Mouse (Mus musculus) forebrain, embryonic 12.5 days (tissue): ENCODE data around the gene Pakap. TPM values are rescaled to one million over a fixed set of nuclear protein-coding genes. Genes with fewer than 3 reads are reported as not detected.

Experiments
- ATAC-seq: fragments of 200-750 bp; cut with Nextera tagmentation; 2 replicates; pipeline ENCODE4 v1.8.0; 2017; ENCODE audit warnings: moderate TSS enrichment; ENCODE audit not compliant: low FRiP score
- H3K27ac ChIP-seq: fragments of 300-500 bp; sonication (generic); 2 replicates; pipeline ENCODE4 v1.5.1; 2016; ENCODE audit warnings: mild to moderate bottlenecking
- H3K27me3 ChIP-seq: fragments of 300-500 bp; sonication (generic); 2 replicates; pipeline ENCODE4 v1.6.1; 2016; ENCODE audit warnings: mild to moderate bottlenecking
- H3K36me3 ChIP-seq: fragments of 300-500 bp; sonication (generic); replicated peaks from 2 replicates; pipeline ENCODE4 v1.6.1; 2016; ENCODE audit warnings: mild to moderate bottlenecking
- H3K4me1 ChIP-seq: fragments of 300-500 bp; sonication (generic); 2 replicates; pipeline ENCODE4 v1.6.1; 2016
- H3K4me2 ChIP-seq: fragments of 300-500 bp; sonication (generic); 2 replicates; pipeline ENCODE4 v1.6.1; 2016; ENCODE audit warnings: mild to moderate bottlenecking, moderate library complexity
- H3K4me3 ChIP-seq: fragments of 300-500 bp; sonication (generic); replicated peaks from 2 replicates; pipeline ENCODE4 v1.5.1; 2016; ENCODE audit warnings: mild to moderate bottlenecking
- H3K9ac ChIP-seq: fragments of 300-500 bp; sonication (generic); 2 replicates; pipeline ENCODE4 v1.6.1; 2016; ENCODE audit warnings: mild to moderate bottlenecking
- H3K9me3 ChIP-seq: fragments of 300-500 bp; sonication (generic); 2 replicates; pipeline ENCODE4 v1.6.1; 2016
- WGBS: fragments of 180-500 bp; shearing (Covaris S2); methylation state at CpG from one replicate; pipeline ENCODE4 v1.1.7; 2016; 5-methylcytosine and 5-hydroxymethylcytosine counted together
- polyA plus RNA-seq: library from polyadenylated mRNA; unstranded; fragments of >200 nt; fragmentation: Nextera tagmentation; extraction: Ambion mirVana; gene quantifications from 2 replicates; pipeline ENCODE4 v1.2.1, GENCODE M21; 2016

Gene Pakap
- polyA plus RNA-seq, 1 experiment from 2014 or later = 14.8 TPM

- Histone ChIP-seq H3K27ac (no peak overlapping the region), H3K9me3 (no peaks in the 10 kb centered on the region), H3K4me3 (no peak overlapping the region), H3K4me1 (peaks cover 17% of the 10 kb centered on the region), H3K9ac (no peak overlapping the region), H3K36me3 (no peaks in the 10 kb centered on the region), H3K4me2 (no peak overlapping the region), H3K27me3 (peaks cover 10% of the 10 kb centered on the region)
- ATAC-seq = no peak
- 63% methylated on average over 7 of the region's 7 CpGs for WGBS
Observed at GRCm38 (mm10) chr4:57832318-57832717, 264.3 kb downstream of the Pakap start.

GRCm38 (mm10) chr4:57833060-57833459 lies 265.1 kb downstream of the Pakap start:
- Histone ChIP-seq H3K27ac (no peak overlapping the region), H3K4me1 (peaks cover 17% of the 10 kb centered on the region), H3K4me2 (no peak overlapping the region), H3K9ac (no peak overlapping the region), H3K27me3 (peaks cover 10% of the 10 kb centered on the region), H3K9me3 (no peaks in the 10 kb centered on the region), H3K36me3 (no peaks in the 10 kb centered on the region), H3K4me3 (no peak overlapping the region)
- no peak for ATAC-seq
- WGBS = 81% methylated on average over 4 of the region's 4 CpGs

- H3K4me2 ChIP-seq = no peak overlapping the region
- H3K36me3 ChIP-seq = no peaks in the 10 kb centered on the region
- H3K27me3 ChIP-seq = peaks cover 10% of the 10 kb centered on the region
- no peak overlapping the region for H3K9ac ChIP-seq
- no peaks in the 10 kb centered on the region for H3K9me3 ChIP-seq
- no peak overlapping the region for H3K4me3 ChIP-seq
- WGBS = 79% methylated on average over 4 of the region's 4 CpGs
- no peak for ATAC-seq
- peaks cover 17% of the 10 kb centered on the region for H3K4me1 ChIP-seq
- no peak overlapping the region for H3K27ac ChIP-seq
Observed at GRCm38 (mm10) chr4:57834141-57834540, 266.2 kb downstream of the Pakap start.

GRCm38 (mm10) chr4:57837089-57837488 lies 269.1 kb downstream of the Pakap start:
- no peak overlapping the region for H3K27ac ChIP-seq
- H3K4me1 ChIP-seq = peaks cover 15% of the 10 kb centered on the region
- 81% methylated on average over 9 of the region's 9 CpGs for WGBS
- H3K9me3 ChIP-seq = no peaks in the 10 kb centered on the region
- ATAC-seq = no peak
- H3K4me2 ChIP-seq = no peak overlapping the region
- no peaks in the 10 kb centered on the region for H3K27me3 ChIP-seq
- no peaks in the 10 kb centered on the region for H3K36me3 ChIP-seq
- H3K4me3 ChIP-seq = no peak overlapping the region
- H3K9ac ChIP-seq = no peak overlapping the region

- Histone ChIP-seq H3K4me3 (no peak overlapping the region), H3K36me3 (no peaks in the 10 kb centered on the region), H3K9ac (no peak overlapping the region), H3K4me1 (peaks cover 8% of the 10 kb centered on the region; the same call in 1 of the 2 replicates), H3K4me2 (no peak overlapping the region), H3K27ac (no peak overlapping the region), H3K9me3 (no peaks in the 10 kb centered on the region), H3K27me3 (no peaks in the 10 kb centered on the region)
- WGBS = 85% methylated on average over 4 of the region's 4 CpGs
- no peak for ATAC-seq
Observed at GRCm38 (mm10) chr4:57839343-57839742, 271.4 kb downstream of the Pakap start.

GRCm38 (mm10) chr4:57841911-57842310 lies 273.9 kb downstream of the Pakap start:
- Histone ChIP-seq H3K27me3 (no peaks in the 10 kb centered on the region), H3K4me2 (no peak overlapping the region), H3K9ac (no peak overlapping the region), H3K36me3 (no peaks in the 10 kb centered on the region), H3K9me3 (no peaks in the 10 kb centered on the region), H3K27ac (no peak overlapping the region), H3K4me3 (no peak overlapping the region), H3K4me1 (peaks cover 31% of the 10 kb centered on the region)
- no peak for ATAC-seq
- 42% methylated on average over 1 of the region's 1 CpGs for WGBS

- ATAC-seq = no peak
- no peaks in the 10 kb centered on the region for H3K36me3 ChIP-seq
- 89% methylated on average over 11 of the region's 11 CpGs for WGBS
- no peaks in the 10 kb centered on the region for H3K9me3 ChIP-seq
- H3K9ac ChIP-seq = no peak overlapping the region
- peaks cover 35% of the 10 kb centered on the region for H3K4me1 ChIP-seq
- no peak overlapping the region for H3K4me2 ChIP-seq
- no peaks in the 10 kb centered on the region for H3K27me3 ChIP-seq
- no peak overlapping the region for H3K4me3 ChIP-seq
- H3K27ac ChIP-seq = no peak overlapping the region
Observed at GRCm38 (mm10) chr4:57842472-57843305, 274.7 kb downstream of the Pakap start.

GRCm38 (mm10) chr4:57845031-57845431 lies 277.1 kb downstream of the Pakap start:
- WGBS = under 1% methylated on average over 10 of the region's 10 CpGs

GRCm38 (mm10) chr4:57845541-57846210 lies 277.7 kb downstream of the Pakap start:
- ATAC-seq = peak; percentile 39; the same call in 1 of the 2 replicates
- no peaks in the 10 kb centered on the region for H3K36me3 ChIP-seq
- peak overlapping the region; percentile 28 for H3K4me3 ChIP-seq
- H3K27ac ChIP-seq = peak overlapping the region; percentile 59
- no peaks in the 10 kb centered on the region for H3K27me3 ChIP-seq
- no peaks in the 10 kb centered on the region for H3K9me3 ChIP-seq
- H3K9ac ChIP-seq = peak overlapping the region; percentile 22; the same call in 1 of the 2 replicates
- H3K4me2 ChIP-seq = peak overlapping the region; percentile 45
- WGBS = 18% methylated on average over 12 of the region's 12 CpGs
- peaks cover 35% of the 10 kb centered on the region for H3K4me1 ChIP-seq

More at GRCm38 (mm10) chr4:57845031-57845431, 277.1 kb downstream of the Pakap start:
- Histone ChIP-seq H3K4me2 (peak overlapping the region; percentile 45), H3K9ac (peak overlapping the region; percentile 22; the same call in 1 of the 2 replicates), H3K27me3 (no peaks in the 10 kb centered on the region), H3K9me3 (no peaks in the 10 kb centered on the region), H3K4me1 (peaks cover 35% of the 10 kb centered on the region), H3K36me3 (no peaks in the 10 kb centered on the region), H3K27ac (peak overlapping the region; percentile 59; the same call in 1 of the 2 replicates), H3K4me3 (peak overlapping the region; percentile 28)
- peak; percentile 78 for ATAC-seq

GRCm38 (mm10) chr4:57846381-57846990 lies 278.5 kb downstream of the Pakap start:
- H3K9ac ChIP-seq = no peak overlapping the region
- peaks cover 32% of the 10 kb centered on the region for H3K4me1 ChIP-seq
- H3K27ac ChIP-seq = peak overlapping the region; percentile 65
- no peaks in the 10 kb centered on the region for H3K9me3 ChIP-seq
- peak overlapping the region; percentile 45 for H3K4me2 ChIP-seq
- no peak for ATAC-seq
- 0 out of 2 replicates have a peak overlapping the region, but pooled peaks have one; percentile 28 for H3K4me3 ChIP-seq
- H3K36me3 ChIP-seq = no peaks in the 10 kb centered on the region
- WGBS = 59% methylated on average over 10 of the region's 12 CpGs
- no peaks in the 10 kb centered on the region for H3K27me3 ChIP-seq

GRCm38 (mm10) chr4:57846991-57847422 lies 279.0 kb downstream of the Pakap start:
- H3K4me1 ChIP-seq = peaks cover 30% of the 10 kb centered on the region

GRCm38 (mm10) chr4:57847676-57848075 lies 279.7 kb downstream of the Pakap start:
- Histone ChIP-seq H3K27ac (peak overlapping the region; percentile 65; the same call in 1 of the 2 replicates), H3K4me1 (peaks cover 34% of the 10 kb centered on the region), H3K9ac (no peak overlapping the region), H3K4me2 (no peak overlapping the region), H3K9me3 (no peaks in the 10 kb centered on the region), H3K27me3 (no peaks in the 10 kb centered on the region), H3K36me3 (no peaks in the 10 kb centered on the region), H3K4me3 (no peak overlapping the region)
- ATAC-seq = no peak
- 86% methylated on average over 3 of the region's 3 CpGs for WGBS

More at GRCm38 (mm10) chr4:57846991-57847422, 279.0 kb downstream of the Pakap start:
- WGBS = 22% methylated on average over 8 of the region's 8 CpGs
- 0 out of 2 replicates have a peak, but pooled peaks have one; percentile 12 for ATAC-seq
- Histone ChIP-seq H3K4me3 (no peak overlapping the region), H3K4me2 (peak overlapping the region; percentile 45), H3K9ac (no peak overlapping the region), H3K27ac (peak overlapping the region; percentile 65), H3K36me3 (no peaks in the 10 kb centered on the region), H3K9me3 (no peaks in the 10 kb centered on the region), H3K27me3 (no peaks in the 10 kb centered on the region)
